Mouse (Mus musculus) cortical plate, adult 2 months (tissue): ENCODE data around the gene Unkl.
"Not testable (repeated sequence)": the region's sequence is repeated elsewhere in the genome, so short reads cannot be mapped to it uniquely, and the experiment has no call there.

ENCODE experiments used
- CTCF ChIP-seq: fragments of 200-500 bp; IDR thresholded peaks from 2 replicates; pipeline ENCODE4 v1.5.1; 2011; ENCODE audit warnings: mild to moderate bottlenecking, control low read depth, low read length; ENCODE audit not compliant: insufficient read depth; ENCODE audit errors: extremely low read depth
- POLR2A ChIP-seq: fragments of 200-500 bp; IDR thresholded peaks from 2 replicates; pipeline ENCODE4 v1.6.1; 2011; ENCODE audit warnings: mild to moderate bottlenecking, low read length, control low read depth; ENCODE audit not compliant: insufficient read depth; ENCODE audit errors: extremely low read depth

GRCm38 (mm10) chr17:25231621-25232020, 43.4 kb downstream of the Unkl start:
- TF ChIP-seq CTCF, POLR2A: not testable (repeated sequence)
